Mouse (Mus musculus) left cerebral cortex, postnatal 10 days (tissue): Measurements from ENCODE around the gene Mettl7a1. TPM values are rescaled to one million over a fixed set of nuclear protein-coding genes. Genes with fewer than 3 reads are reported as not detected.

ENCODE experiments used
- total RNA-seq, 2 experiments: library from RNA; stranded (reverse); gene quantifications; 2 replicates each; pipeline ENCODE4 v1.2.3; 2021

Mettl7a1 gene
- total RNA-seq, 2 experiments from 2014 or later, result 11.7 to 14.1 TPM

Other genes with a start within 250 kb of the Mettl7a1 start
- 10 to 100 TPM; 15.3 to 20.5 TPM for gene Atf1, start 76.3 kb upstream of the Mettl7a1 start, total RNA-seq
- gene Tmprss12, start 23.3 kb upstream of the Mettl7a1 start, total RNA-seq, result not detected
- under 1 TPM in 1 of 2 experiments, not detected in 1; 0.30 TPM for gene Mettl7a3, start 30.8 kb downstream of the Mettl7a1 start, total RNA-seq
- gene Methig1, start 49.0 kb downstream of the Mettl7a1 start, total RNA-seq, result not detected
- gene Mettl7a2, start 49.1 kb downstream of the Mettl7a1 start, total RNA-seq, result under 1 TPM in 1 of 2 experiments, not detected in 1; 0.22 TPM
- gene Higd1c, start 60.4 kb downstream of the Mettl7a1 start, total RNA-seq, result not detected
- gene Gm5475, start 118.0 kb downstream of the Mettl7a1 start, total RNA-seq, result under 1 TPM in 1 of 2 experiments, not detected in 1; 0.18 TPM
- 10 to 100 TPM; 53.5 to 55.6 TPM for gene Slc11a2, start 120.9 kb downstream of the Mettl7a1 start, total RNA-seq
- 10 to 100 TPM; 77.9 to 78.2 TPM for gene Letmd1, start 164.9 kb downstream of the Mettl7a1 start, total RNA-seq
- gene Csrnp2, start 191.3 kb downstream of the Mettl7a1 start, total RNA-seq, result 10 to 100 TPM; 41.7 to 43.7 TPM
- gene Tfcp2, start 247.9 kb downstream of the Mettl7a1 start, total RNA-seq, result 10 to 100 TPM; 31.0 to 31.5 TPM